Mouse (Mus musculus) lung, adult 2 months (tissue): ENCODE results near the gene Ccdc162.

Experiments
- CTCF ChIP-seq: fragments of 200-500 bp; IDR thresholded peaks from 2 replicates; pipeline ENCODE4 v1.5.1; 2011; ENCODE audit warnings: mild to moderate bottlenecking, low read length, control low read depth; ENCODE audit not compliant: insufficient read depth
- POLR2A ChIP-seq: fragments of 200-500 bp; IDR thresholded peaks from 2 replicates; pipeline ENCODE4 v1.6.1; 2011; ENCODE audit warnings: low read depth, mild to moderate bottlenecking, control low read depth, low read length, borderline replicate concordance; ENCODE audit errors: extremely low read depth

DNA sequence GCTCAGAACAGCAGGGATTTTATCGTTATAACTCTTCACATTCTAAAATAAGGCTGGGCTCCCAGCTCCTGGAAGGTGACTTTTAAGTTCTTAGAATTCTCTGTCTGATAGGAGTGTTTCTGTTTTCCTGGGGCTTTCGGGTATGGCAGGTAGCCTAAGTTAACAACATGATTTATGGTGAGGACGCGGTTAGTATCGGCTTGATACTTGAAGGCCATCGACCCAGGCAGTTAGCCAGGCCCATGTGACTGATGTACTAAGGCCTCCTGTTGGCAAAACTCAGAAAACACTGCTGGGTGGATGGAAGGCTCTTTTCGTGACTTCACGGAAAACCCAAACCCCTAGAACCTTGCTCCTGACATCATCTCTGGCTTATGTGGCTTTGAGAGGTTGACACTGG lies 7.1 kb downstream of the Ccdc162 start:
- no peak for TF ChIP-seq POLR2A
- no peak for TF ChIP-seq CTCF
